Mouse (Mus musculus) testis, adult 2 months (tissue): ENCODE results near the gene Eif2b3.

ENCODE experiments used
- CTCF ChIP-seq: fragments of 200-500 bp; IDR thresholded peaks from 2 replicates; pipeline ENCODE4 v1.5.1; 2012; ENCODE audit warnings: low read depth, mild to moderate bottlenecking, inconsistent platforms, low read length, moderate library complexity; ENCODE audit not compliant: control insufficient read depth, insufficient read depth, insufficient replicate concordance
- POLR2A ChIP-seq: fragments of 200-500 bp; IDR thresholded peaks from 2 replicates; pipeline ENCODE4 v1.6.1; 2012; ENCODE audit warnings: low read depth, mild to moderate bottlenecking, inconsistent platforms, low read length, moderate library complexity; ENCODE audit not compliant: control insufficient read depth

- no peak for TF ChIP-seq CTCF
- peak; percentile 63 for TF ChIP-seq POLR2A
These were observed 25.3 kb upstream of the Eif2b3 start, which contains the start of gene Urod for GRCm38 (mm10) chr4:116993672-116994621.
